Mouse (Mus musculus): Measurements from ENCODE around the gene Reck. TPM values are rescaled to one million over a fixed set of nuclear protein-coding genes. Genes with fewer than 3 reads are reported as not detected.

The Reck gene
- total RNA-seq, 2 experiments from 2014 or later = 0.77 to 1.2 TPM

DNA sequence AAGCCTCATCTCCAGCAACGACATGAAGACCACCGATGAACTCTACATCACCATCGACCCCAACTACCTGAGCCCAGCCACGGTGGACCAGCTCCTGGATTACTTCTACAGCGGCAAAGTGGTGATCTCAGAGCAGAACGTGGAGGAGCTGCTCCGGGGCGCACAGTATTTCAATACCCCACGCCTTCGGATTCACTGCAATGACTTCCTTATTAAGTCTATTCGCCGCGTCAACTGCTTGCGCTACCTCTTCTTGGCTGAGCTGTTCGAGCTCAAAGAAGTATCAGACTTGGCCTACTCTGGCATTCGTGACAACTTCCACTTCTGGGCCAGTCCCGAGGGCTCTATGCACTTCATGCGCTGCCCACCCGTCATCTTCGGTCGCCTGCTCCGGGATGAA, 108.4 kb downstream of the Reck start:
- no peak for ATAC-seq (replicated peaks; ENCODE audit: low FRiP score, poor library complexity, severe bottlenecking)

DNA sequence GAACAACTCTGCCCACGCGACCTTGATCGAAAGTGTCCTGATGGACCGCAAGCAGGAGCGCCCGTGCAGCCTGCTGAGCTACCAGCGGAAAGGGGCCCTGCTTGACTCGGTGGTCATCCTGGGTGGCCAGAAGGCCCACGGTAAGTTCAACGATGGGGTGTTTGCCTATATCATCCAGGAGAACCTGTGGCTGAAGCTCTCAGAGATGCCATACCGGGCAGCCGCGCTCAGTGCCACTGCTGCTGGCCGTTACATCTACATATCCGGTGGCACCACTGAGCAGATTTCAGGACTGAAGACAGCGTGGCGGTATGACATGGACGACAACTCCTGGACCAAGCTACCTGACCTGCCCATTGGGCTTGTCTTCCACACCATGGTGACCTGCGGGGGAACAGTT, 109.0 kb downstream of the Reck start:
- ATAC-seq (replicated peaks; ENCODE audit: low FRiP score, poor library complexity, severe bottlenecking) = no peak

DNA sequence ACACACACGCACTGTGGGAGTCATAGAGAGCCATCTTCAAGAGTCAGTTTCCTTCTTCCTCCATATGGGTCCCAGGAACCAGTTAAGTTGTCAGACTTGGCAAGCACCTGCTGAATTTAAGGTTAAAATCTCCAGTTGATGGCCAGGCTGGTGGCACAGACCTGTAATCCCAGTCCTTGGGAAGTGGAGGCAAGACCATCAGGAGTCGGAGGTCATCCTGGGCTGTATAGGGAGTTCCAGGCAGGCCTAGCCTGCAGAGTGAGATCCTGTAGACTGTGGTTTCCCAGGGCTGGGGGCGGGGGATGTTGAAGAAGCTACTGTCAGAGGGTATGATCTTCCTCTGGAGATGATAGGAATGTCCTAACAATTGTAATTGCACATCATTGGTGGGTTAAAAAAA, 113.6 kb downstream of the Reck start:
- no peak for ATAC-seq (replicated peaks; ENCODE audit: low FRiP score, poor library complexity, severe bottlenecking)

DNA sequence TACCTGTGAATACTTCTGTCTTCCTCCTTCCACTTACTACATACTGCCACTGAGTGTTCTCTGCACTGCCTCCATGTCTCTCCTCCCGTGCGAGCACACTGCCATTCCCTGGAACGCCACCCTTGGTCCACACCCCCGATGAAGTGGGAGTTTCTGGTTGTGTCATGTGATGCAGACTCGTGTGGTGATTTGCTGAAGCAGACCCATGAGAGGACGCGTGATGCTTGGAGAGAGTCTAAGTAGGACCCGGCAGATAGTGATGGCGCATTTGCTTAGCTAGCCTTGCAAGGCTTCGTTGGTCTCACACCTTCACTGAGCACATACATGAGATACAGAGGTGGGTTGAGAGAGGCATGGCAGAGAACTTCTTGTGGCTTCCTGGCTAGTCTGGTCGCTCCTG, 117.7 kb downstream of the Reck start:
- no peak for ATAC-seq (replicated peaks; ENCODE audit: low FRiP score, poor library complexity, severe bottlenecking)

DNA sequence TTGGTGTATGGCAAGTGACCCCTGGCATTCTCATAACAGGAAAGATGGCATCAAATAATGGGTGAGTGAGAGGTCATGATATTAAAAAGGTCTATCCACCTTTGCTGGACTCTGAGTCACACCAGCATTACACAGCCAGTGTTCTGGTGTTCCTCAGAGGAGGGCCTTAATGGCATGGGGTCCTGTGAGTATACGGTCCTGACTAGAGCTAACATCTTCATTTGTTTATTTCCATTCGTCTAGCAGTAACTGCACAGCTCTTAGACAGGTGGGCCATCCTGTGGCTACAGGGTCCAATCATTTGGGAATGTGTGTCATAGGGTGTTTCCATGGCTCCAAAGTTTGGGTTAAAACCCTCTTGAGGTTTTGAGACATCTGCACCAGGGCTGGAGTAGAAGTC, 119.0 kb downstream of the Reck start:
- no peak for ATAC-seq (replicated peaks; ENCODE audit: low FRiP score, poor library complexity, severe bottlenecking)

Other genes starting within 250 kb of the Reck start
- not detected in 2 replicates for gene Npr2, start 243.6 kb upstream of the Reck start, total RNA-seq (2015; ENCODE audit: low replicate concordance)
- 1.9 TPM in 1 of 2 replicates, not detected in the other for gene Npr2, start 243.6 kb upstream of the Reck start, total RNA-seq (2017; ENCODE audit: low replicate concordance)
- gene Spag8, start 221.9 kb upstream of the Reck start, total RNA-seq (2015; ENCODE audit: low replicate concordance) = not detected in 2 replicates
- gene Spag8, start 221.9 kb upstream of the Reck start, total RNA-seq (2017; ENCODE audit: low replicate concordance) = not detected in 2 replicates
- 2.9 and 9.6 TPM in 2 replicates for gene Hint2, start 219.1 kb upstream of the Reck start, total RNA-seq (2015; ENCODE audit: low replicate concordance)
- gene Hint2, start 219.1 kb upstream of the Reck start, total RNA-seq (2017; ENCODE audit: low replicate concordance) = 13.6 and 18.1 TPM in 2 replicates
- 3.8 TPM in 1 of 2 replicates, not detected in the other for gene Tmem8b, start 206.6 kb upstream of the Reck start, total RNA-seq (2015; ENCODE audit: low replicate concordance)
- 0.42 TPM in 1 of 2 replicates, not detected in the other for gene Tmem8b, start 206.6 kb upstream of the Reck start, total RNA-seq (2017; ENCODE audit: low replicate concordance)
- not detected in 2 replicates for gene Fam221b, start 206.4 kb upstream of the Reck start, total RNA-seq (2015; ENCODE audit: low replicate concordance)
- 0.70 TPM in 1 of 2 replicates, not detected in the other for gene Fam221b, start 206.4 kb upstream of the Reck start, total RNA-seq (2017; ENCODE audit: low replicate concordance)
- gene Olfr70, start 174.7 kb upstream of the Reck start, total RNA-seq (2015; ENCODE audit: low replicate concordance) = not detected in 2 replicates
- gene Olfr70, start 174.7 kb upstream of the Reck start, total RNA-seq (2017; ENCODE audit: low replicate concordance) = 0.70 TPM in 1 of 2 replicates, not detected in the other
- not detected in 2 replicates for gene Olfr71, start 165.3 kb upstream of the Reck start, total RNA-seq (2015; ENCODE audit: low replicate concordance)
- gene Olfr71, start 165.3 kb upstream of the Reck start, total RNA-seq (2017; ENCODE audit: low replicate concordance) = not detected in 2 replicates
- gene Hrct1, start 148.3 kb upstream of the Reck start, total RNA-seq (2015; ENCODE audit: low replicate concordance) = not detected in 2 replicates
- gene Hrct1, start 148.3 kb upstream of the Reck start, total RNA-seq (2017; ENCODE audit: low replicate concordance) = not detected in 2 replicates
- not detected in 2 replicates for gene Spaar, start 145.5 kb upstream of the Reck start, total RNA-seq (2015; ENCODE audit: low replicate concordance)
- gene Spaar, start 145.5 kb upstream of the Reck start, total RNA-seq (2017; ENCODE audit: low replicate concordance) = not detected in 2 replicates
- gene Olfr159, start 104.5 kb upstream of the Reck start, total RNA-seq (2015; ENCODE audit: low replicate concordance) = not detected in 2 replicates
- not detected in 2 replicates for gene Olfr159, start 104.5 kb upstream of the Reck start, total RNA-seq (2017; ENCODE audit: low replicate concordance)
- not detected in 2 replicates for gene Olfr156, start 51.6 kb upstream of the Reck start, total RNA-seq (2015; ENCODE audit: low replicate concordance)
- gene Olfr156, start 51.6 kb upstream of the Reck start, total RNA-seq (2017; ENCODE audit: low replicate concordance) = not detected in 2 replicates
- gene Olfr157, start 35.3 kb upstream of the Reck start, total RNA-seq (2015; ENCODE audit: low replicate concordance) = not detected in 2 replicates
- not detected in 2 replicates for gene Olfr157, start 35.3 kb upstream of the Reck start, total RNA-seq (2017; ENCODE audit: low replicate concordance)
- not detected in 2 replicates for gene Olfr155, start 24.0 kb upstream of the Reck start, total RNA-seq (2015; ENCODE audit: low replicate concordance)
- gene Olfr155, start 24.0 kb upstream of the Reck start, total RNA-seq (2017; ENCODE audit: low replicate concordance) = not detected in 2 replicates
- gene Glipr2, start 81.9 kb downstream of the Reck start, total RNA-seq (2015; ENCODE audit: low replicate concordance) = 10.8 and 19.2 TPM in 2 replicates
- gene Glipr2, start 81.9 kb downstream of the Reck start, total RNA-seq (2017; ENCODE audit: low replicate concordance) = 26.5 and 30.4 TPM in 2 replicates
- not detected in 2 replicates for gene Ccin, start 108.0 kb downstream of the Reck start, total RNA-seq (2015; ENCODE audit: low replicate concordance)
- not detected in 2 replicates for gene Ccin, start 108.0 kb downstream of the Reck start, total RNA-seq (2017; ENCODE audit: low replicate concordance)
- 79.6 and 87.6 TPM in 2 replicates for gene Clta, start 128.9 kb downstream of the Reck start, total RNA-seq (2015; ENCODE audit: low replicate concordance)
- gene Clta, start 128.9 kb downstream of the Reck start, total RNA-seq (2017; ENCODE audit: low replicate concordance) = 85.4 and 105 TPM in 2 replicates
- 0.77 and 9.4 TPM in 2 replicates for gene Gne, start 208.6 kb downstream of the Reck start, total RNA-seq (2015; ENCODE audit: low replicate concordance)
- 6.6 and 8.6 TPM in 2 replicates for gene Gne, start 208.6 kb downstream of the Reck start, total RNA-seq (2017; ENCODE audit: low replicate concordance)

Data from erythroblast, adult 5-6 weeks (primary cell).